Mouse (Mus musculus): ENCODE data around the gene Spata31d1a.
"Not testable (repeated sequence)": the region's sequence is repeated elsewhere in the genome, so short reads cannot be mapped to it uniquely, and the experiment has no call there.

Gene Spata31d1a

DNA sequence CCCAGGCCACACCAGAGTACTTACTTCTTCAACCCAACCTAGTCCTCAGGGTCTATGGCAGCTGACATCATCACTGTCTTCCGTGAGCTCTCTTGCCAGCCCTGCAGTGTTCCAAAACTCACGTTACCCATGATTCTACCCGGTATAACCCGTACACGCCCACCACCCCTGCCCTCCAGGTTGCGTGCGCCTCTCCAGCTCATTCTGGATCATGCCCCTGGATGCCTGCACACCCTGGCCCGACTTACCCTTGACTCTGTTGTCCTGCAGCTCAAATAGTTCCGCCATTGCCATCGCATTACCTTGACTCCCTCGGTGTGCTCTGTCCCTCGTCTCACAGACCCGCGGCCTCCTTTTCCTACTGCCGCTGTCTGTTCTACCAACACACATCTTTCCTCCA is at the start of gene Spata31d1a:
TSS of gene Spata31d1a (minus strand) at position 101 of the 400 bp plus-strand sequence.
- DNase-seq (ENCODE audit: low spot score): no peak

DNA sequence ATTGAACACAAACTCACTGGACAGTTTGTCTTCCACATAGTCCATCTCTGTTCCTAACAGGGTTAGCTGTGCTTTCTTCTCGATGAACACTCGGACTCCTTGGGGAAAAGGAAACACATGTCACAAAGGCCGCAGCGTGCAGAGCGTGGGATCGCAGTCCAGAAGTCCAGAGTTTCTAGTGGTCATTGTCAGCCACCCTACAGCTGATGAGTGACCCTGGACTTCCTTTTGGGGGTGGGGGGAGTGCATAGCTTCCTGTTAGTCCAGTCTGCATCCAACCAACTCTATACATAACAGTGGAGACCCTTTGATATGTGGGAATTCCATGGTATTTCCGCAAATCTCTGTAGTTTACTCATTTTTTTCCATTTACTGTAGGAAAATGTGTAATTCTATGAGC is 46.8 kb upstream of the Spata31d1a start:
- DNase-seq (ENCODE audit: low spot score): no peak

DNA sequence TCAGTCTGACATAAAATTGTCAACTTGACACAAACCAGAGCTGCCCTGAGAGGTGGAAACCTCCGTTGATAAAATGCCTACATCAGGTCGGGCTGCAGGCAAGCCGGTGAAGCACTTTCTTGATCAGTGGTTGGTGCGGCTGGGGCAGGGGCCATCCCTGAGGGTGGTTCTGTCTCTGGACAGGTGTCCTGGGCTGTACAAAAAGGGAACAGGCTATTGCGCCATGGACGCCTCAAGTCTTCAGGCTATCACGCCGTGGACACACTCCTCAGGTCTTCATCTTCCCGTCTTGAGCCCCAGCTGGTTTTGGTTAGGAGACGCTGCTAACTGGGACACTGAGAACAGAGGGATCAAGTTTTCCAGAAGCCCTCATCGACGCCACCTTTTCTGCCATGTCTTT is 40.2 kb upstream of the Spata31d1a start:
- no peak for DNase-seq (ENCODE audit: low spot score)

- no peak for DNase-seq (ENCODE audit: low spot score)
These were observed 36.6 kb upstream of the Spata31d1a start, which contains the start of gene 1700014D04Rik for GRCm38 (mm10) chr13:59746711-59747110. TSS of gene 1700014D04Rik (minus strand) at chr13:59746752.

- no peak for DNase-seq (ENCODE audit: low spot score)
These were observed 36.0 kb upstream of the Spata31d1a start for GRCm38 (mm10) chr13:59746164-59746563.

- no peak for DNase-seq (ENCODE audit: low spot score)
These were observed 35.3 kb upstream of the Spata31d1a start for GRCm38 (mm10) chr13:59745462-59745861.

DNA sequence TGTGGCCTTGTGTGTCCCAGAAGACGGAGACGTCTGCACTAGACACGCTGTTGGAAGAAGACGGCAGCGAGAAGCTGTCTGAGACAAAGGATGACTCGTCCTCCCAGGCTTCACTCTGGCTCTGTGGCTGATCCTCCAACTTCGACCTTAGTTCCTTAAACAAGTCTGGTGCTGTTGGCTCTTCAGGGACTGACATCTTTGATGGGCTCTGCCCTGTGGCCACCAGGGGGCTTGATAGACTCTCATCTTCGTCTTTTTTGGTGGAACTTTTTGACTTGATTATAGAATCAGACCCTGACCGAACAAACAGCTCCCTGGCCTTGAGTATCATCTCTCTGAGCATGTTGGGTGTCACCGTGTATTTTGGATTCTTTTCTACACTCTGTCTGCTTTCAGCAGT is 31.6 kb upstream of the Spata31d1a start:
- DNase-seq (ENCODE audit: low spot score): peak; percentile 11

DNA sequence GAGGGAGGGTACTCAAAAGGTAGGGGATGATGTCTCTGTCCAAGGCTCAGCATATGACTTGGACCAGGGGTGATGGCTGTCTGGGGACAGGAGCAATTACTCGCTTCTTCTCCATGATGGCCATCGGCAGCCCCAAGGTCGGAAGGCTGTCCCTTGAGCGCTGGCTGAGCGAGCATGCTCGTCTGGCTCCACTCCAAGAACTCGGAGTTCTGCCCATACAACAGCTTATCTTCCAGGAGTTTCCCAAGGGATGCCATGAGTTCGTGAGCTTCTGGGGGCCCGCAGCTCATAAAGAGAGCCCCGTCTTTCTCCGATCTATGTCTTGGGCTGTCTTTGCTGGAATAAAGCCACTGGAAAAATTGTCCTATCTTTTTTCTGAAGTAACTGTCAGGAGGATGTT is 31.0 kb upstream of the Spata31d1a start:
- DNase-seq (ENCODE audit: low spot score): no peak

DNA sequence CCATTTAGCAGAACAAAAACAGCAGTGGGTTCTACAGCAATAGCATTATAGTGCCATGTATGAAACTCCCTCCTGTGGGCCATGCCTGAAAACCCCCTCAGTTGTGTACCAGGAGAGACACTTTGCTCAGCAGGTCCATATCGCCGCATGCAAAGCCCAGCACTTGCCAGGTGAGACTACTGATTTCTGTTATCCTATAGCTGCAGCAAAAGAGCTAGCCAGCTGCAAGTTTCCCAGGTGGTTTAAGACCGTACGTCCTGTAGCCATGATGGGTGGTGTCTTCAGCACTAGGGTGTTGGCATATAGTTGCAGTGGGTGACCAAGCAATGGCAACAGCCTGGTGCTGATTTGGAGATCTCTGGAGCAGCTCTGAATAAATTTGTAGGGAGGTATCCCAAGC is 29.3 kb upstream of the Spata31d1a start:
- DNase-seq (ENCODE audit: low spot score): no peak

DNA sequence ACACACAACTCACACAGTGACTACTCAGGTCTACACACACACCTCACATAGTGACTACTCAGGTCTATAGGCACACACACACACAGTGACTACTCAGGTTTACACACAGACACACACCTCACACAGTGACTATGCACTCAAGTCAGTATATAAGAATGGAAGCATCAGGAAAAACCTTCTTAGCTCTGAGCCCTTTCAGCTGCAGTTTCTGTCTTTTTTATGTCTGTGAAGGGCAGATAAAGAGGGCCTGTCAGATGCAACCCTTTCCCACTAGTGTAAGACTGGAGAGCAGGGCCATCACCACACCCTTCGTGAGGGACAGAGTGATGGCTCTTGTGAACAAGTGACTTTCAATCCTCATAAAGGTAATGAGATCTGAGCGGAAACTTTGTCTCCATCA is 28.3 kb upstream of the Spata31d1a start:
- DNase-seq (ENCODE audit: low spot score): no peak

DNA sequence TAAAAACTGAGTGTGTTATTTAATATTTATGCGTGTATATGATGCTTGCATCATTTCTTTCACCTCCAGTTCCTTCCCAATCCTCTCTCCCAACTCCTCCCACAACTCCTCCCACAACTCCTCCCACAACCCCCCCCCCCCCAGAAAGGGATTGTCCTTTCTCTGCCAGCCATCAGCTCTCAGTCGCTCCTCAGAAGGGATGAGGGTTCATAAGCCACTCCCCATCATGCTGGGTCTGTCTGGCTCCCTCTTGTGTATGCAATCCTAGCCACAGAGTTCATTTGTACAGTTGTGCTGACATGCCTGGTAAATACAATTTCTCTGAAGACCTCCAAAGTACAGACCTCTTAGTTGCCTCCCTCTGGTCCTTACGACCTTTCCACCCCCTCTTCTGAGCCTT is 25.1 kb upstream of the Spata31d1a start:
- no peak for DNase-seq (ENCODE audit: low spot score)

- DNase-seq (ENCODE audit: low spot score): peak; percentile 14
These were observed 24.2 kb upstream of the Spata31d1a start for GRCm38 (mm10) chr13:59734347-59734746.

DNA sequence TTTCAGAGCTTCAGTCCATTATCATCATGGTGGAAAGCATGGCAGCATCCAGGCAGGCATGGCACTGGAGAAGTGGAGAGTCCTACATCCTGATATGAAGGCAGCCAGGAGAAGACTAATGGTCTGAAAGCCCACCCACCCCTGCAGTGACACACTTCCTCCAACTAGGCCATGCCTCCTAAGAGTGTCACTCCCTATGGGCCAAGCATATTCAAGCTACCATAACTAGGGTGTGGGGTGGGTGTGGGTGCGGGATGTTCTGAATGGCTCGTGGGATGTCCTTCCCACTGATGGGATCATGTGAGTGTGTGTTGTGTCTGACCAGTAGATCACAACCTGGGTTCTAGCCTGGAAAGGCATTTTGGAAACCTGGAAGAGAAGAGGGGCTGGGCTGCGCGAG is 23.8 kb upstream of the Spata31d1a start:
- no peak for DNase-seq (ENCODE audit: low spot score)

DNA sequence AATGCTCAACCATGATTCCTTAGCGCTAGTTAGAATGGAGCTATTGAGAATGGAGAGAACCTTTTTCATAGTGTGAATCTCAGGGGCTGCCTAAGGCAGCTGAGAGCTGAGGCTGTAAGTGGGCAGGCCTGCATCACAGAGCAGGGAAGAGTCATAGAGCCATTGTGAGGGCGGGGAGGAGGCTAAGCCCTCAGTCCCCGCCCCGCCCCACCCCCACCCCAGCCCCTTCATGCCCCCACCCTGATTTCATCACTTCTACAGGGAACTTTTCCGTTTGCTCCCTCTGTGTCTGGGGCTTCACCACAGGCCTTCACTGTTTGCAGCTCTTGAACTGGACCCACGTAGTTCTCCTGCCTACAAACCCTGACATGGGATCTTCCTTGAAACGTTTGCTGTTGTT is 21.5 kb upstream of the Spata31d1a start, which contains the start of gene Spata31d1d:
TSS of gene Spata31d1d (minus strand) at position 101 of the 400 bp plus-strand sequence.
- no peak for DNase-seq (ENCODE audit: low spot score)

- peak; percentile 81 for DNase-seq (ENCODE audit: low spot score)
These were observed 18.4 kb upstream of the Spata31d1a start for GRCm38 (mm10) chr13:59728378-59729093.

DNA sequence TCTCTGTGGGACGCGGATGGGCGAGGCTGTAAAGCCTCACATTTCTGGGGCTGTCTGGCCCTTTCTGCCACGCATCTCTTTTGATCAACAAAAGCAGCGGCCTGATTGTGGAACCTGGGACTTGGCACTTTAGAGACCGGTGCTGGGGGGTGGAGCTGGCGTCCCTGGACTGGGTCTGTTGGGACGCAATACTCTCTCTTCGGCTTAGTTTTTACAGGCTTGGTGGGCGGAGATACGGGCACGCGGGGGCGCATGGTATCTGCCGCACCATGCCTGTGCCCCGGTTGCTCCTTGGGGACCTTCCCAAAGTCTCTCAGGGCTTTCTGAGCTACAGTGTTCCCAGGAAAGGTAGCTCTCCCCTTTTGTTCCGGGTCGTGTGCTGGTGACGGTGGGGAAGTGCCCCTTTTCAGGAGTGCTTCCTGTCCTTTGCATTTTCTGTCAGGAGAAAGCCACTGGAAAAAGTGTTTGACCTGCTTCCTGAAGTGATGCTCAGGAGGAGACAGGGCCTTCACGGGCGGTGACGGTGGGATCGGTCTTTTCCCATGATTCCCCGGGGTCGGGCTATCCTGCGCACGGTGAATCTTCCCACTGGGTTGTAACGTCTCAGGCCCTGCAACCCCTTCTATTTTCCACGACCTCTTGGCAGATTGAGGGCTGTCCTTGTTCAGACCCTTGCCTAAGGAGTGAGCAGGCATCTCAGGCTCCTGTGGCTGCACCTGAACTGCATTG is 16.2 kb upstream of the Spata31d1a start:
- no peak for DNase-seq (ENCODE audit: low spot score)

DNA sequence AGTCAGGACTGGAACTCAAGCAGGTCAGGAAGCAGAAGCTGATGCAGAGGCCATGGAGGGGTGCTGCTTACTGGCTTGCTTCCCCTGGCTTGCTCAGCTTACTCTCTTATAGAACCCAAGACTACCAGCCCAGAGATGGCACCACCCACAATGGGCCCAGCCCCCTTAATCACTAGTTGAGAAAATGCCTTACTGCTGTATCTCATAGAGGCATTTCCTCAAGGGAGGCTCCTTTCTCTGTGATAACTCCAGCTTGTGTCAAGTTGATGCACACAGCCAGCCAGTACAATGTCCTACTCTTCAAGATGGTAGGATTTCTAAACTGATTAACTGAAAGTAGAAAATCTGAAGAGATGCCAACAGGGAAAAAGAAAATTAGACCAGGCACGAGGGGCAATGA is 12.0 kb upstream of the Spata31d1a start:
- not testable (repeated sequence) for DNase-seq (ENCODE audit: low spot score)

- no peak for DNase-seq (ENCODE audit: low spot score)
These were observed 9.3 kb upstream of the Spata31d1a start for GRCm38 (mm10) chr13:59719475-59719874.

DNA sequence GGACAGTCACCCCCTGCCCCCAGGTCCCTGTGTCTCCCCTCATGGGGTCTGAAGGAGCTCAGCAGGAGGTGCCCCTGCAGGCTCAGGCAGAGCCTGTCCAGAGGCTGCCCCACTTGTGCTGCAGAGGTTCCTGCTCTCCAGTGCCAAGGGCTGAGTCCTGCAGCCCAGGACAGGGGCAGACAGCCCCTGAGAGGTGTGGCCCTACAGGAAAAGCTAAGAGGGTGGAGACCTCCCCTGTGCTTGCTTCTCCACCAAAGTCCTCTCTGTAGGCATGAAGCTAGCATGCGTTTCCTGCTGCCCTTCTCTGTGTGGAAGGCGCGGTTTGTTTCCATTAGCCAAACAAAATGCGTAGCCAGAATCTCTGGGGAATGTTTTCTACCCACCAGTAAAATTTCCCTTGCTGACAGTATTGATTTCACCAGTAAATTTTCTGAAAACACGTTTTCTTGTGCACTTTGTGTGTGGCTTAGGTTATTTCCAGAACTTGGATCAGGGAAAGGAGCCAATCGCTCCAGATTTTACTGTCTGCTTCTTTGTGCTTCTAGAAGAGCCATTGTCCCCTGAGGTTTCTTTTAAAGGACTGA is 8.8 kb upstream of the Spata31d1a start:
- not testable (repeated sequence) for DNase-seq (ENCODE audit: low spot score)

- no peak for DNase-seq (ENCODE audit: low spot score)
These were observed 3.6 kb upstream of the Spata31d1a start for GRCm38 (mm10) chr13:59713710-59714109.

- not testable (repeated sequence) for DNase-seq (ENCODE audit: low spot score)
These were observed 1.9 kb upstream of the Spata31d1a start, which contains the start of gene Spata31d1b for GRCm38 (mm10) chr13:59711984-59712383. TSS of gene Spata31d1b (plus strand) at chr13:59712284.

GRCm38 (mm10) chr13:59704562-59704961 is 5.6 kb downstream of the Spata31d1a start:
- DNase-seq (ENCODE audit: low spot score): no peak

DNA sequence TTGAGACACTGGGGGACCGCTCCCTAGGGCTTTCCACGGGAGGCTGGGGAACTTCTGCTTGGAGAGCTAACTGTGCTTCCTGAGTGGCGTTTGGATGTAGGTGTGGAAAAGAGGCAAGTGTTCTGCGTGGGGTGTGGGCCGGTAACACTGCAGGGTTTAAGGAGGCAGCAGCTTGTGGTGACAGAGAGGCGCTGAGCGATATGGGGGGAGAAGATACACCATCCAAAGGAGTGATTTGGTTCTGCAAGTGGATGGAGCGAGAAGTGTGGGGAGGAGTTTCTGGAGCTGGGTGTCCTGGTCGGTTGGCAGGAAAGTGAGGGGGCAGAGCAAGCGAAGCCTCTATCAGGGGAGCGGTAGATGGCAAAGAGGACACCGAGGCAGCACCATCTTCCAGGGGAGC is 6.6 kb downstream of the Spata31d1a start:
- no peak for DNase-seq (ENCODE audit: low spot score)
